Comparison of ENCODE assay signal across 8 mouse cellular contexts in the genomic region with DNA sequence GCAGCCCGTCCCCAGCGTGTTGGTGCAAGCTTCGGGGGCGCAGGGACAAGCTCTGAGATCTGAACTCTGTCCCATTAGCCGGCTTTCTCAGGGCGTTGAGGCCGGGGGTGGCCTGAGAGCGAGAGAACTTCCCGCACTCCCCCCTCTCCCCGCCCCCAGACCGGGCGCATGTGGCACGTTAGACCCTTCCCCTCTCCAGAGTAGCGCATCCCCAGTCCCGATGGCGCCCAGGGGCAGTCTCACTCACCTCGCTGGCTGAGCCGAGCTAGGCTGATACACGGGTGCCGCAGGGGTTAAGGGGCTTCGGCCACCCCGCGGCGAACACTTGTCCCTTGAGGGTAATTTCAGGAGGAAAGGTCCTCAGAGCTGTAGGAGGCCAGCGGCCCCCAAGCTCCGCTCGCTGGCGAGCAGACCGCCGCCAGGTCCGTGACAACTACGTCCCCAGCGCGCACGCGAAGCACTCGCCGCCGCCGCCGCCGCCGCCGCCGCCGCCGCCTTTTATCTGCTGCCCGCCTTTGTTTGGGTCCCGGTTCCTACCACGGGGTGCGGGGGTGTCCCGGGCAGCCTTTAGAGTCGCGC. TPM values are rescaled to one million over a fixed set of nuclear protein-coding genes. Genes with fewer than 3 reads are reported as not detected.
DNase-seq lines count a peak whose midpoint lies in the region; ATAC-seq lines count a peak whose summit lies in the region.

A gene (minus strand): TSS at position 490 of the 579 bp plus-strand sequence.

- peak within 1 kb of the TSS; percentile 58 for H3K4me3 ChIP-seq in limb, embryonic 10.5 days
- H3K4me3 ChIP-seq in stomach, embryonic 15.5 days (replicated peaks), result peak within 1 kb of the TSS; percentile 37

- no peaks in the 10 kb centered on the region for H3K9me3 ChIP-seq in limb, embryonic 10.5 days (replicated peaks)
- H3K9me3 ChIP-seq in stomach, embryonic 15.5 days, result no peaks in the 10 kb centered on the region

- H3K4me1 ChIP-seq in limb, embryonic 10.5 days, result peaks cover 47% of the 10 kb centered on the region
- H3K4me1 ChIP-seq in stomach, embryonic 15.5 days, result peaks cover 6% of the 10 kb centered on the region; the same call in 1 of the 2 replicates

- no peak within 1 kb of the TSS for H3K9ac ChIP-seq in stomach, embryonic 15.5 days

- DNase-seq in embryo, embryonic 10 days (ENCODE audit: low spot score), result peak; percentile 47
- no peak for DNase-seq in embryo, embryonic 9.5 days (ENCODE audit: extremely low spot score)
- peak; percentile 26 to 31 for DNase-seq in right cerebral cortex, adult 2 months (ENCODE audit: low spot score in 2 of 2)
- no peak for DNase-seq in right cerebral cortex, postnatal 36 days (ENCODE audit: low spot score in 2 of 2)
- DNase-seq in limb, embryonic 10.5 days (ENCODE audit: low spot score), result peak; percentile 60
- DNase-seq in gastrocnemius, adult 18-20 months (ENCODE audit: low spot score), result no peak

- peak within 1 kb of the TSS; percentile 69 for H3K4me2 ChIP-seq in stomach, embryonic 15.5 days

- peaks cover 47% of the 10 kb centered on the region for H3K27me3 ChIP-seq in limb, embryonic 10.5 days (ENCODE audit: low read depth, poor library complexity, severe bottlenecking)
- H3K27me3 ChIP-seq in stomach, embryonic 15.5 days (replicated peaks), result peaks cover 33% of the 10 kb centered on the region

- WGBS in limb, embryonic 10.5 days, result 1% methylated on average over 54 of the region's 54 CpGs
- under 1% methylated on average over 54 of the region's 54 CpGs for WGBS in stomach, embryonic 15.5 days

- H3K27ac ChIP-seq in limb, embryonic 10.5 days, result peak within 1 kb of the TSS; percentile 68
- H3K27ac ChIP-seq in stomach, embryonic 15.5 days, result no peak within 1 kb of the TSS

- 0 out of 2 replicates have a peak, but pooled peaks have one; percentile 13 for ATAC-seq in stomach, embryonic 15.5 days (ENCODE audit: insufficient read depth, low FRiP score, low read depth)
- no peak for ATAC-seq in activated CD4-positive, CD25-positive, alpha-beta regulatory T cell, adult 4 months

- no peaks in the 10 kb centered on the region for H3K36me3 ChIP-seq in limb, embryonic 10.5 days
- no peaks in the 10 kb centered on the region for H3K36me3 ChIP-seq in stomach, embryonic 15.5 days

RNA-seq across cellular contexts. Expression of the gene that starts here (rescaled TPM):
- 0.33 and 0.60 TPM in 2 replicates for polyA plus RNA-seq in limb, embryonic 10.5 days (2016; fragmentation: Nextera tagmentation; extraction: Ambion mirVana)
- 0.10 and 0.14 TPM in 2 replicates for polyA plus RNA-seq in stomach, embryonic 15.5 days (2015; fragmentation: Nextera tagmentation; extraction: Ambion mirVana)
- under 1 TPM in 1 of 2 experiments, not detected in 1; 0.14 TPM for total RNA-seq in gastrocnemius, adult 18-20 months (2021)
- polyA plus RNA-seq in activated CD4-positive, CD25-positive, alpha-beta regulatory T cell, adult 4 months (2017; shearing (Covaris generic)), result not detected

Comparison
In these comparisons a context has a peak if more than half of its experiments do, and no peak if none do; other contexts are left out.
1. DNase-seq: peak in embryo, embryonic 10 days (single experiment) and right cerebral cortex, adult 2 months (2 of 2); none in embryo, embryonic 9.5 days (single experiment), right cerebral cortex, postnatal 36 days (0 of 2) and gastrocnemius, adult 18-20 months (single experiment).
2. Peak in DNase-seq, H3K4me3 ChIP-seq and H3K27ac ChIP-seq in limb, embryonic 10.5 days; RNA of the gene not detected or under 1 TPM.
3. Peak in ATAC-seq, H3K4me3 ChIP-seq and H3K4me2 ChIP-seq in stomach, embryonic 15.5 days; RNA of the gene not detected or under 1 TPM.